Mouse (Mus musculus) retina, adult 2 months (tissue): Measurements from ENCODE around the gene Ppp1r18.

ENCODE experiments used
- DNase-seq: peaks from one replicate; pipeline ENCODE4 v3.0.0-alpha.2; 2012; ENCODE audit warnings: low read depth, low spot score

Ppp1r18 gene

GRCm38 (mm10) chr17:35869346-35870067 lies 4.1 kb downstream of the Ppp1r18 start:
- DNase-seq, result no peak

- DNase-seq, result no peak
These were observed 4.9 kb downstream of the Ppp1r18 start for GRCm38 (mm10) chr17:35870151-35870883.

GRCm38 (mm10) chr17:35870884-35871696 lies 5.7 kb downstream of the Ppp1r18 start:
- no peak for DNase-seq

- peak; percentile 73 for DNase-seq
These were observed 8.6 kb downstream of the Ppp1r18 start for GRCm38 (mm10) chr17:35873774-35874519.

GRCm38 (mm10) chr17:35874721-35875120 lies 9.3 kb downstream of the Ppp1r18 start:
- DNase-seq, result no peak

- DNase-seq, result peak; percentile 91
These were observed 14.1 kb downstream of the Ppp1r18 start, which contains the start of gene Dhx16 for GRCm38 (mm10) chr17:35879245-35880057. TSS of gene Dhx16 (plus strand) at chr17:35879819.

GRCm38 (mm10) chr17:35882924-35883323 lies 17.5 kb downstream of the Ppp1r18 start:
- no peak for DNase-seq

- DNase-seq, result no peak
These were observed 18.4 kb downstream of the Ppp1r18 start for GRCm38 (mm10) chr17:35883777-35884176.

- DNase-seq, result no peak
These were observed 22.3 kb downstream of the Ppp1r18 start for GRCm38 (mm10) chr17:35887725-35888124.

- peak; percentile 86 for DNase-seq
These were observed 31.6 kb downstream of the Ppp1r18 start, which contains the start of gene 2310061I04Rik for GRCm38 (mm10) chr17:35896781-35897643. TSS of gene 2310061I04Rik (minus strand) at chr17:35897431.

GRCm38 (mm10) chr17:35897644-35898573 lies 32.5 kb downstream of the Ppp1r18 start:
- DNase-seq, result no peak

- no peak for DNase-seq
These were observed 35.2 kb downstream of the Ppp1r18 start for GRCm38 (mm10) chr17:35900636-35901035.

GRCm38 (mm10) chr17:35903343-35903991 lies 38.1 kb downstream of the Ppp1r18 start:
- DNase-seq, result no peak

- DNase-seq, result no peak
These were observed 38.6 kb downstream of the Ppp1r18 start for GRCm38 (mm10) chr17:35903992-35904355.

- no peak for DNase-seq
These were observed 40.2 kb downstream of the Ppp1r18 start for GRCm38 (mm10) chr17:35905587-35905986.

GRCm38 (mm10) chr17:35907609-35908008 lies 42.2 kb downstream of the Ppp1r18 start:
- DNase-seq, result no peak

- no peak for DNase-seq
These were observed 44.0 kb downstream of the Ppp1r18 start for GRCm38 (mm10) chr17:35909186-35909918.
